Mouse (Mus musculus): Measurements from ENCODE around the gene Hbp1. TPM values are rescaled to one million over a fixed set of nuclear protein-coding genes. Genes with fewer than 3 reads are reported as not detected.

Gene Hbp1
- polyA plus RNA-seq, 1 experiment from 2014 or later = 129 TPM

GRCm38 (mm10) chr12:31936657-31937300 is 13.6 kb downstream of the Hbp1 start:
- H3K27ac ChIP-seq (replicated peaks; ENCODE audit: low read depth, low read length) = no peak overlapping the region
- peaks cover 13% of the 10 kb centered on the region for H3K36me3 ChIP-seq (replicated peaks; ENCODE audit: control insufficient read depth, insufficient read depth, low read depth, low read length)
- no peaks in the 10 kb centered on the region for H3K4me1 ChIP-seq (ENCODE audit: control insufficient read depth, insufficient read depth, low read length)
- no peak overlapping the region for H3K4me2 ChIP-seq (ENCODE audit: low read depth, low read length)
- WGBS = 23% methylated on average over 6 of the region's 6 CpGs
- no peaks in the 10 kb centered on the region for H3K9me3 ChIP-seq (replicated peaks; ENCODE audit: control insufficient read depth, low read length)
- no peak; the same call in 1 of the 2 replicates for ATAC-seq (replicated peaks; ENCODE audit: insufficient number of reproducible peaks, low FRiP score, low TSS enrichment, low read depth)
- H3K27me3 ChIP-seq (ENCODE audit: control insufficient read depth, insufficient read depth, low read length) = no peaks in the 10 kb centered on the region
- H3K4me3 ChIP-seq (ENCODE audit: low read depth, low read length) = no peak overlapping the region
- H3K9ac ChIP-seq (replicated peaks; ENCODE audit: low read length) = no peak overlapping the region
- peak; percentile 78 for DNase-seq (ENCODE audit: low spot score)

GRCm38 (mm10) chr12:31931818-31932217 is 18.5 kb downstream of the Hbp1 start:
- Histone ChIP-seq H3K4me3 (ENCODE audit: low read depth, low read length) (no peak overlapping the region), H3K9ac (replicated peaks; ENCODE audit: low read length) (no peak overlapping the region), H3K4me2 (ENCODE audit: low read depth, low read length) (no peak overlapping the region), H3K9me3 (replicated peaks; ENCODE audit: control insufficient read depth, low read length) (no peaks in the 10 kb centered on the region), H3K27ac (replicated peaks; ENCODE audit: low read depth, low read length) (no peak overlapping the region), H3K36me3 (replicated peaks; ENCODE audit: control insufficient read depth, insufficient read depth, low read depth, low read length) (peaks cover 10% of the 10 kb centered on the region), H3K4me1 (ENCODE audit: control insufficient read depth, insufficient read depth, low read length) (no peaks in the 10 kb centered on the region), H3K27me3 (ENCODE audit: control insufficient read depth, insufficient read depth, low read length) (no peaks in the 10 kb centered on the region)
- WGBS = 96% methylated on average over 3 of the region's 3 CpGs
- DNase-seq (ENCODE audit: low spot score) = no peak
- no peak for ATAC-seq (replicated peaks; ENCODE audit: insufficient number of reproducible peaks, low FRiP score, low TSS enrichment, low read depth)

GRCm38 (mm10) chr12:31928498-31928897 is 21.8 kb downstream of the Hbp1 start:
- ATAC-seq (replicated peaks; ENCODE audit: insufficient number of reproducible peaks, low FRiP score, low TSS enrichment, low read depth) (no peak), DNase-seq (ENCODE audit: low spot score) (no peak)
- Histone ChIP-seq H3K4me2 (ENCODE audit: low read depth, low read length) (no peak overlapping the region), H3K9me3 (replicated peaks; ENCODE audit: control insufficient read depth, low read length) (no peaks in the 10 kb centered on the region), H3K27me3 (ENCODE audit: control insufficient read depth, insufficient read depth, low read length) (no peaks in the 10 kb centered on the region), H3K9ac (replicated peaks; ENCODE audit: low read length) (no peak overlapping the region), H3K4me1 (ENCODE audit: control insufficient read depth, insufficient read depth, low read length) (no peaks in the 10 kb centered on the region), H3K36me3 (replicated peaks; ENCODE audit: control insufficient read depth, insufficient read depth, low read depth, low read length) (peaks cover 6% of the 10 kb centered on the region), H3K27ac (replicated peaks; ENCODE audit: low read depth, low read length) (no peak overlapping the region), H3K4me3 (ENCODE audit: low read depth, low read length) (no peak overlapping the region)
- 80% methylated on average over 3 of the region's 3 CpGs for WGBS

- 64% methylated on average over 4 of the region's 4 CpGs for WGBS
- Histone ChIP-seq H3K4me2 (ENCODE audit: low read depth, low read length) (no peak overlapping the region), H3K9ac (replicated peaks; ENCODE audit: low read length) (no peak overlapping the region), H3K4me3 (ENCODE audit: low read depth, low read length) (no peak overlapping the region), H3K36me3 (replicated peaks; ENCODE audit: control insufficient read depth, insufficient read depth, low read depth, low read length) (no peaks in the 10 kb centered on the region; the same call in none of the 2 replicates), H3K27ac (replicated peaks; ENCODE audit: low read depth, low read length) (no peak overlapping the region), H3K4me1 (ENCODE audit: control insufficient read depth, insufficient read depth, low read length) (no peaks in the 10 kb centered on the region), H3K9me3 (replicated peaks; ENCODE audit: control insufficient read depth, low read length) (no peaks in the 10 kb centered on the region), H3K27me3 (ENCODE audit: control insufficient read depth, insufficient read depth, low read length) (no peaks in the 10 kb centered on the region)
- peak; percentile 60 for DNase-seq (ENCODE audit: low spot score)
- ATAC-seq (replicated peaks; ENCODE audit: insufficient number of reproducible peaks, low FRiP score, low TSS enrichment, low read depth) = 0 out of 2 replicates have a peak, but pooled peaks have one; percentile 29
Measured at GRCm38 (mm10) chr12:31926661-31927061, 23.7 kb downstream of the Hbp1 start.

- H3K4me2 ChIP-seq (ENCODE audit: low read depth, low read length) = no peak overlapping the region
- H3K27me3 ChIP-seq (ENCODE audit: control insufficient read depth, insufficient read depth, low read length) = no peaks in the 10 kb centered on the region
- H3K27ac ChIP-seq (replicated peaks; ENCODE audit: low read depth, low read length) = no peak overlapping the region
- H3K4me1 ChIP-seq (ENCODE audit: control insufficient read depth, insufficient read depth, low read length) = no peaks in the 10 kb centered on the region
- no peaks in the 10 kb centered on the region; the same call in 1 of the 2 replicates for H3K36me3 ChIP-seq (replicated peaks; ENCODE audit: control insufficient read depth, insufficient read depth, low read depth, low read length)
- no peak for ATAC-seq (replicated peaks; ENCODE audit: insufficient number of reproducible peaks, low FRiP score, low TSS enrichment, low read depth)
- no peaks in the 10 kb centered on the region for H3K9me3 ChIP-seq (replicated peaks; ENCODE audit: control insufficient read depth, low read length)
- 80% methylated on average over 6 of the region's 6 CpGs for WGBS
- DNase-seq (ENCODE audit: low spot score) = no peak
- no peak overlapping the region for H3K4me3 ChIP-seq (ENCODE audit: low read depth, low read length)
- H3K9ac ChIP-seq (replicated peaks; ENCODE audit: low read length) = no peak overlapping the region
Measured at GRCm38 (mm10) chr12:31925343-31925742, 25.0 kb downstream of the Hbp1 start.

- WGBS = 86% methylated on average over 3 of the region's 3 CpGs
- ATAC-seq (replicated peaks; ENCODE audit: insufficient number of reproducible peaks, low FRiP score, low TSS enrichment, low read depth) (no peak), DNase-seq (ENCODE audit: low spot score) (no peak)
- Histone ChIP-seq H3K9me3 (replicated peaks; ENCODE audit: control insufficient read depth, low read length) (no peaks in the 10 kb centered on the region), H3K27me3 (ENCODE audit: control insufficient read depth, insufficient read depth, low read length) (no peaks in the 10 kb centered on the region), H3K4me2 (ENCODE audit: low read depth, low read length) (no peak overlapping the region), H3K9ac (replicated peaks; ENCODE audit: low read length) (no peak overlapping the region), H3K27ac (replicated peaks; ENCODE audit: low read depth, low read length) (no peak overlapping the region), H3K4me1 (ENCODE audit: control insufficient read depth, insufficient read depth, low read length) (no peaks in the 10 kb centered on the region), H3K4me3 (ENCODE audit: low read depth, low read length) (no peak overlapping the region), H3K36me3 (replicated peaks; ENCODE audit: control insufficient read depth, insufficient read depth, low read depth, low read length) (no peaks in the 10 kb centered on the region; the same call in 1 of the 2 replicates)
Measured at GRCm38 (mm10) chr12:31924135-31924534, 26.2 kb downstream of the Hbp1 start.

GRCm38 (mm10) chr12:31920464-31921405 is 29.6 kb downstream of the Hbp1 start:
- ATAC-seq (replicated peaks; ENCODE audit: insufficient number of reproducible peaks, low FRiP score, low TSS enrichment, low read depth) (no peak), DNase-seq (ENCODE audit: low spot score) (no peak)
- Histone ChIP-seq H3K4me1 (ENCODE audit: control insufficient read depth, insufficient read depth, low read length) (no peaks in the 10 kb centered on the region), H3K9me3 (replicated peaks; ENCODE audit: control insufficient read depth, low read length) (no peaks in the 10 kb centered on the region), H3K27me3 (ENCODE audit: control insufficient read depth, insufficient read depth, low read length) (no peaks in the 10 kb centered on the region), H3K36me3 (replicated peaks; ENCODE audit: control insufficient read depth, insufficient read depth, low read depth, low read length) (no peaks in the 10 kb centered on the region), H3K4me2 (ENCODE audit: low read depth, low read length) (no peak overlapping the region), H3K4me3 (ENCODE audit: low read depth, low read length) (no peak overlapping the region), H3K9ac (replicated peaks; ENCODE audit: low read length) (no peak overlapping the region), H3K27ac (replicated peaks; ENCODE audit: low read depth, low read length) (no peak overlapping the region)
- 83% methylated on average over 18 of the region's 18 CpGs for WGBS

- no peaks in the 10 kb centered on the region for H3K9me3 ChIP-seq (replicated peaks; ENCODE audit: control insufficient read depth, low read length)
- WGBS = 79% methylated on average over 5 of the region's 5 CpGs
- H3K27ac ChIP-seq (replicated peaks; ENCODE audit: low read depth, low read length) = no peak overlapping the region
- no peaks in the 10 kb centered on the region for H3K4me1 ChIP-seq (ENCODE audit: control insufficient read depth, insufficient read depth, low read length)
- ATAC-seq (replicated peaks; ENCODE audit: insufficient number of reproducible peaks, low FRiP score, low TSS enrichment, low read depth) (no peak), DNase-seq (ENCODE audit: low spot score) (no peak)
- no peaks in the 10 kb centered on the region for H3K36me3 ChIP-seq (replicated peaks; ENCODE audit: control insufficient read depth, insufficient read depth, low read depth, low read length)
- H3K27me3 ChIP-seq (ENCODE audit: control insufficient read depth, insufficient read depth, low read length) = no peaks in the 10 kb centered on the region
- H3K4me2 ChIP-seq (ENCODE audit: low read depth, low read length) = no peak overlapping the region
- H3K9ac ChIP-seq (replicated peaks; ENCODE audit: low read length) = no peak overlapping the region
- H3K4me3 ChIP-seq (ENCODE audit: low read depth, low read length) = no peak overlapping the region
Measured at GRCm38 (mm10) chr12:31917245-31917644, 33.1 kb downstream of the Hbp1 start.

All from embryonic facial prominence, embryonic 11.5 days (tissue).